Mouse (Mus musculus) E14TG2a.4 (cell line): ENCODE data around the gene Pitpnm1.

Experiments used
- CTCF ChIP-seq: conservative IDR thresholded peaks from 2 replicates; pipeline ENCODE4 v1.5.1; 2014; ENCODE audit warnings: low read length
- NANOG ChIP-seq: IDR thresholded peaks from 2 replicates; pipeline ENCODE4 v1.6.1; 2014; ENCODE audit warnings: borderline replicate concordance, low read length, mixed read lengths
- POU5F1 ChIP-seq: IDR thresholded peaks from 2 replicates; pipeline ENCODE4 v1.6.1; 2014; ENCODE audit warnings: low read length, borderline replicate concordance

DNA sequence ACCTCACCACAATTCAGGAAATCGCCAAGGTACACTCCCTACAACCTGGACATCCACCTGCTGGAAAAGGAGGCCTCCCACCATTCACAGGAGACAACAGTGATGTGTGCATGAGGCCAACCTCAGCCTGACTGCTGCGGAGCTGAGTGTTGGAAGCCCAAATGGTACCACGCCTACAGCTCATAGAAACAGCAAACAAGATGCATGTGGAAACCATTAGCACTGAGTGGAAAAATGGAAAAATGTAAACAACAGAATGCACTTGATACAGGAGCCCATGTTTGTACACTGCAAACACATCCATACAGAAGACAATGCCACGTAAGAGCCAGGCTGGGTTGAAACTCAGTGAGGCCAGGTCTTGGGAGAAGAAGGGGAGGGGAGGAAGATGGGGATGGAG is 24.6 kb downstream of the Pitpnm1 start:
- TF ChIP-seq CTCF, result no peak
- TF ChIP-seq NANOG, result no peak
- TF ChIP-seq POU5F1, result no peak
